Mouse (Mus musculus) heart, postnatal 0 days (tissue): ENCODE measurements at regions not wholly inside any gene's neighbourhood (a gene's known extent, or its start where the extent isn't known, plus 50 kb on each side); places are given as distances from the start of the nearest gene placed in this dataset.

Source experiments
- CTCF ChIP-seq: IDR thresholded peaks from 2 replicates; pipeline ENCODE4 v1.5.1; 2016; ENCODE audit warnings: antibody characterized with exemption, control low read depth, low read depth
- EP300 ChIP-seq: IDR thresholded peaks from 2 replicates; pipeline ENCODE4 v1.6.1; 2016; ENCODE audit warnings: antibody characterized with exemption, low read depth

DNA sequence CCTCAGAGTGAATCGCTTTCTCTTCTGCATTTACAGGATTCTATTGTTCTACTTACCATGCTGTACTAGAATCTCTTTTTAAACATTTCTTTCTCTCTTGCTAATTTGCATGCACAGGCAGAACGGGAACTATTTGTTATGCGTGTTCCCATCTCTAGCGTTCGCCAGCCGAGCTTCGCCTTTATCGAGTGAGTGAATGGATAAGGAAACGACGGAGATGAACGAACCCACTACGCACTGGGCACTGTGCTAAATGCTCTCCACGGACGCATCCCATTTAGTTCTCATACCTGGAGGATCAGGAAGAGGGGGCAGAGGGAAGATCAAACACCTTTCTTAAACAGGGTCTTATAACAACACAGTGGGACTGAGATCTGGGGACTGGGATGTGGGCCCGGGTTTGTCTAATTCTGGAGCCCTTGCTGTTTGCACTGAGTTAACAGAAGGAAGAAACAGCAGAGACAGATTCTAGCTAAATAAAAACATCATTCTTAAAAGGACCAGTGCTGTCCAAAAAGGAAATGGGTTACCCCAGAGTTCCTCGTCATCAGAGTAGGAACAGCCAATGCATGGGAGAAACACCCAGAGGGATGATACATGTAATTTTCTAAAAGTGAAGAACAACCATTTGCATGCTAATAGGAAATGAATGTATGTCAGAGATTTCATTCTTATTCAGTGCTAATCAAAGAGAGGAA lies 219.1 kb upstream of the Eif4g2 start:
- TF ChIP-seq CTCF (no peak), EP300 (no peak)
